Mouse (Mus musculus) forebrain, embryonic 11.5 days (tissue): ENCODE measurements at regions not wholly inside any gene's neighbourhood (a gene's known extent, or its start where the extent isn't known, plus 50 kb on each side); places are given as distances from the start of the nearest gene placed in this dataset.

Source experiments
- ATAC-seq: fragments of 200-750 bp; cut with Nextera tagmentation; replicated peaks from 2 replicates; pipeline ENCODE4 v1.8.0; 2017; ENCODE audit warnings: moderate TSS enrichment; ENCODE audit not compliant: low FRiP score
- DNase-seq: peaks from one replicate; pipeline ENCODE4 v3.0.0-alpha.2; 2017; ENCODE audit warnings: low spot score
- H3K27ac ChIP-seq: fragments of 300-500 bp; sonication (generic); 2 replicates; pipeline ENCODE4 v1.5.1; 2014; ENCODE audit warnings: low read depth, low read length
- H3K27me3 ChIP-seq: fragments of 300-500 bp; sonication (generic); 2 replicates; pipeline ENCODE4 v1.6.1; 2014; ENCODE audit warnings: mild to moderate bottlenecking, low read length, mixed read lengths; ENCODE audit not compliant: control insufficient read depth, insufficient read depth
- H3K36me3 ChIP-seq: fragments of 300-500 bp; sonication (generic); 2 replicates; pipeline ENCODE4 v1.6.1; 2014; ENCODE audit warnings: mild to moderate bottlenecking, low read length, moderate library complexity, mixed read lengths; ENCODE audit not compliant: control insufficient read depth, insufficient read depth
- H3K4me1 ChIP-seq: fragments of 300-500 bp; sonication (generic); replicated peaks from 2 replicates; pipeline ENCODE4 v1.6.1; 2014; ENCODE audit warnings: low read length, mixed read lengths; ENCODE audit not compliant: control insufficient read depth, insufficient read depth
- H3K4me2 ChIP-seq: fragments of 300-500 bp; sonication (generic); 2 replicates; pipeline ENCODE4 v1.6.1; 2014; ENCODE audit warnings: low read depth, mild to moderate bottlenecking, low read length, moderate library complexity, mixed read lengths; ENCODE audit not compliant: severe bottlenecking
- H3K4me3 ChIP-seq: fragments of 300-500 bp; sonication (generic); 2 replicates; pipeline ENCODE4 v1.5.1; 2014; ENCODE audit warnings: low read depth, low read length
- H3K9ac ChIP-seq: fragments of 300-500 bp; sonication (generic); 2 replicates; pipeline ENCODE4 v1.6.1; 2014; ENCODE audit warnings: low read length
- H3K9me3 ChIP-seq: fragments of 300-500 bp; sonication (generic); 2 replicates; pipeline ENCODE4 v1.6.1; 2016; ENCODE audit warnings: low read length, mixed read lengths; ENCODE audit not compliant: control insufficient read depth
- WGBS: fragments of 180-500 bp; shearing (Covaris S2); extraction: QIAGEN DNeasy Blood & Tissue Kit; methylation state at CpG from one replicate; pipeline ENCODE4 v1.1.7; 2014; 5-methylcytosine and 5-hydroxymethylcytosine counted together

DNA sequence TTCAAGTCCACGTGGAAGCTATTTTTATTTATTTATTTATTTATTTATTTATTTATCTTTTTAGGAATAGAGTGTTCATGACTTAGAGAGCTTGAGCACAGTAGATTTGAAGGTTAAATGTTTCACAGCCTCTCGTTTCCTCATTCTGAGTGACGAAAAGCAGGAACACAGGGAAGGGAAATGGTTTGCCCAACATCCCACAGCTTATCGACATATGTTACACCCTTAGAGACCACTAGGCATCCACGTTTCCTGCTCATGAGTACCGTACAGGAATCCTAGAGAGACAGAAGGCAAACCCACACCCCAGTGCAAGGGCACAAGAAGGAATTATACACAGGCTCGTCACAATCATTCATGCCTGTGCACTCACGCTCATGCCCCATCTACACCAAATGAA, 122.5 kb upstream of the Thbs1 start:
- H3K36me3 ChIP-seq: no peaks in the 10 kb centered on the region
- no peak for DNase-seq
- ATAC-seq: no peak
- no peak overlapping the region for H3K4me2 ChIP-seq
- H3K9me3 ChIP-seq: no peaks in the 10 kb centered on the region
- no peaks in the 10 kb centered on the region for H3K4me1 ChIP-seq
- H3K27ac ChIP-seq: no peak overlapping the region
- no peaks in the 10 kb centered on the region for H3K27me3 ChIP-seq
- H3K9ac ChIP-seq: no peak overlapping the region
- WGBS: 94% methylated on average over 8 of the region's 8 CpGs
- no peak overlapping the region for H3K4me3 ChIP-seq

DNA sequence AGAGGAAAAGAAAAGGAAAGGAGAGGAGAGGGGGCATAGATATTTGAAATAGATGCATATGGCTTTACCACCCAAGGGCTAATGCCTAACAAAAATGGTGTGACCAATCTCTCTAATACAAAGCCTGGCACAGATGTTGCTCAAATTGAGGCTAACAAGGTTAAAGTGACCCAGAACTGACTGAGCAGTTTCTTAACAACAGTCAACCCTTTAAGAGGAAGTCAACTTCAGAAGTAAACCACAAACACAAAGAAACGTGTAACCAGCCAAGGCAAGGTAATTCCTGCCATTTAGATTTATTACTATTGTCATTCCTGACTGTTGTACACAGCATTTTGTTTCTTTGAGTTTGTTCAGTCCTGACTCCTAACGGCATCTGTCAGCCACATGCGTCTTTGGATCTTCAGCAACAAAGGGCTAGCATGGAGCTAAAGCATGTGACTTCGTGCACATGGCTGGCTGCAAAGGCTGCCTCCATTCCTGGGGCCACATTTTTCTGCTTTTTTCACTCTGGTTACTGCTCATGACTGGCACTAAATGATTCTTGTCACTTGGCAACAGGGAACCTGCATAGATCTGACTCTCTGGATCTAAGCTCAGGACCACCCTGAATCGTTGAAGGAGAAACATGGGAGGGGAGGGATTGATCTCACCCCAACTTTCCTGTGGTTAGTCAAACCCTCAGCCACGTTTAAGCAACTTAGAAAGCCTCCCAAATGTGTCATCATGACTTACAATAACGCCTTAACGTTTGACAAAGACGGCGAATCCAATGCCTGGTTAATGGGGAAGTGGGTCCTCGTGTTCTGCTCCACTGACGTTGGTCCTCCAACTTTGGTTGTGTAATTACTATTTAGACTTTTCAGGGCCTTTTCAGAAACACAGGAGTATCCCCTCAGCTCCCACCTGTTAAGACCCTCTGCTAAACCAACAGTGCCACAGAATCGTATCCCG, 115.3 kb upstream of the Thbs1 start:
- ATAC-seq: no peak
- Histone ChIP-seq H3K4me3 (no peak overlapping the region), H3K27me3 (no peaks in the 10 kb centered on the region), H3K4me2 (no peak overlapping the region), H3K9me3 (no peaks in the 10 kb centered on the region), H3K9ac (no peak overlapping the region), H3K36me3 (no peaks in the 10 kb centered on the region), H3K4me1 (no peaks in the 10 kb centered on the region), H3K27ac (no peak overlapping the region)
- DNase-seq: no peak
- 86% methylated on average over 14 of the region's 14 CpGs for WGBS

DNA sequence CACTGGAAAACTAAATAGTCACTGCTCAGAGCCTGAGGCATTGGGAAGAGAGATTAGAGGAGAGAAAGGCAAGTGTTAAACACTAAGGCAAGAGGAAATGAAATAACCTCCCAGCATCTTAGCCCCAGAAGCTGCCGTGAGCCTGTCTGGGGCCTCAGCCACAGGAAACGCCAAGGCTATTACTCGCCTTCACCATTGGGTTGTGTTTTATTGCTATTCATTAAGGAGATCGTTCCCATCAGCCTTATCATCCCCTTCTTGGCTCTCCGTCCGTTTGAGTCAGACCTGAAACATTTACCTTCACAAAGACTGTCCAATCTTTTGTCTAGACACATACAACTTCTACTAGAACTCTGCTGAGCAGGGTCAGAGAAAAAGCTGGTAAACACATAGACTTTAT, 112.0 kb upstream of the Thbs1 start:
- Histone ChIP-seq H3K4me3 (no peak overlapping the region), H3K27ac (no peak overlapping the region), H3K9ac (no peak overlapping the region), H3K4me1 (no peaks in the 10 kb centered on the region), H3K36me3 (no peaks in the 10 kb centered on the region), H3K9me3 (no peaks in the 10 kb centered on the region), H3K27me3 (no peaks in the 10 kb centered on the region), H3K4me2 (no peak overlapping the region)
- DNase-seq (no peak), ATAC-seq (no peak)
- WGBS: 69% methylated on average over 6 of the region's 6 CpGs

DNA sequence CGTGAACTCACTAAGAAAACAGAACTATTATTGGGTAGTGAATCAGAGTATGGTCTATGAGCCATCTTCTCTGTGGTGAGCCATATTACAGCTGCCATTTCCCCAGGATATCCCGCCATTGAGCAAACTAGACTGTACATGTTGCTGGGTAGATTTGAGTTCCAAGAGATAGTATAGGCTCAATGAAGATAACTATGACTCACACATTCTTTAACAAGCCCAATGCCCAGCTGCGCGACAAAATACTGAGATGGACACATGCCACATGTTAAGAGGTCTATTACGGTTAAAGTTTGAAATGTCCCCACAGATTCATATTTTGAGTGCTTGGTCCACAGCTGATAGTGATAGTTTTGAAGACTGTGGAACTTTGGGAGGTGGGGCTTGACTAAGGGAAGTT, 107.5 kb upstream of the Thbs1 start:
- no peak overlapping the region for H3K4me2 ChIP-seq
- H3K27me3 ChIP-seq: no peaks in the 10 kb centered on the region
- no peak overlapping the region for H3K27ac ChIP-seq
- H3K4me3 ChIP-seq: no peak overlapping the region
- no peak for ATAC-seq
- WGBS: 91% methylated on average over 5 of the region's 5 CpGs
- no peak overlapping the region for H3K9ac ChIP-seq
- no peaks in the 10 kb centered on the region for H3K9me3 ChIP-seq
- no peak for DNase-seq
- H3K36me3 ChIP-seq: no peaks in the 10 kb centered on the region
- no peaks in the 10 kb centered on the region for H3K4me1 ChIP-seq

GRCm38 (mm10) chr2:118007539-118008427, 103.9 kb upstream of the Thbs1 start:
- Histone ChIP-seq H3K4me1 (no peaks in the 10 kb centered on the region), H3K9ac (no peak overlapping the region), H3K4me3 (no peak overlapping the region), H3K9me3 (no peaks in the 10 kb centered on the region), H3K27me3 (no peaks in the 10 kb centered on the region), H3K36me3 (no peaks in the 10 kb centered on the region), H3K27ac (no peak overlapping the region), H3K4me2 (no peak overlapping the region)
- no peak for DNase-seq
- no peak for ATAC-seq
- WGBS: 65% methylated on average over 10 of the region's 10 CpGs

DNA sequence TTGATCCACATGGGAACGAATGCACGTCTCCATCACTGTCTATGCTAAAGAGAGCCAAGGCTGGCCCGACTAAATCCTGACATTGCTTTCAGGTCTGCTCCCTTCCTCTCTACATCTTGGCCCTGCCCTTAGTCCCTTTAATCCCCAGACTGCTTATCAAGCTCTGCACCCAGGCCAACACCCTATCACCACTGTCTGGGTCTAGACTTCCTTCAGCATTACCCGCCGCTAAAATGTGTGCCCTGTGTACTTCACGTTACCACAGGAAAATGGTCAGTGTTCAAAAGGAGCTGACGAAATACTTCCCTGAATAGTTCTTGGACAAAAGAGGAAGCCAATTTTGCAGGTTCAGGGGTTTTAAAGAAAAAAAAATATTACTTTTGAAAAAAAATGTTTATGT, 100.0 kb upstream of the Thbs1 start:
- Histone ChIP-seq H3K27me3 (no peaks in the 10 kb centered on the region), H3K9ac (no peak overlapping the region), H3K9me3 (no peaks in the 10 kb centered on the region), H3K27ac (no peak overlapping the region), H3K4me2 (no peak overlapping the region), H3K4me3 (no peak overlapping the region), H3K36me3 (no peaks in the 10 kb centered on the region), H3K4me1 (no peaks in the 10 kb centered on the region)
- WGBS: 92% methylated on average over 7 of the region's 7 CpGs
- DNase-seq (no peak), ATAC-seq (no peak)

GRCm38 (mm10) chr2:118012211-118012610, 99.5 kb upstream of the Thbs1 start:
- no peak for DNase-seq
- H3K4me2 ChIP-seq: no peak overlapping the region
- ATAC-seq: no peak
- H3K4me3 ChIP-seq: no peak overlapping the region
- WGBS: 73% methylated on average over 3 of the region's 3 CpGs
- no peaks in the 10 kb centered on the region for H3K9me3 ChIP-seq
- H3K36me3 ChIP-seq: no peaks in the 10 kb centered on the region
- H3K4me1 ChIP-seq: no peaks in the 10 kb centered on the region
- H3K27ac ChIP-seq: no peak overlapping the region
- H3K27me3 ChIP-seq: no peaks in the 10 kb centered on the region
- no peak overlapping the region for H3K9ac ChIP-seq

DNA sequence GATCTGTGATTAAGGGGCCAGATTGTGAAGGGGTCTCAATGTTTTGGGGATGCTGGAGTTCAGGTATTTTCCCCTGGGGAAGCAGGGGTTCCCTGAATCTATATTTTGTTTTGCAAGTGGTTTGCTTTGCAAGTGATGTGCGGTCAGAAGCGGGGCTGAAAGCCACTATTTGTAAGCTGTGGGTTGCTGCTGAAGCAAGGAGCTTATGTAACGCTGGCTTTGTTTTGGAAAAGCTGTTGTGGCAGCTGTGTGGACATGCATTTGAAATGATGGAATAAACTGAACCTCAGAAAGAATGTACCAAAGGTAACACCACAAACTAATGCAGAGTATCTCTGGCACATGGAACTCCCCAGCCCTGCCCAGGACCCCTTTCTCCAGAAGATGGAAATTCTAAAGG, 98.5 kb upstream of the Thbs1 start:
- H3K27me3 ChIP-seq: no peaks in the 10 kb centered on the region
- no peaks in the 10 kb centered on the region for H3K36me3 ChIP-seq
- H3K9ac ChIP-seq: no peak overlapping the region
- DNase-seq (no peak), ATAC-seq (no peak)
- H3K4me1 ChIP-seq: no peaks in the 10 kb centered on the region
- H3K9me3 ChIP-seq: no peaks in the 10 kb centered on the region
- WGBS: 89% methylated on average over 3 of the region's 3 CpGs
- no peak overlapping the region for H3K4me2 ChIP-seq
- H3K27ac ChIP-seq: no peak overlapping the region
- H3K4me3 ChIP-seq: no peak overlapping the region
